Mouse (Mus musculus): Measurements from ENCODE around the gene Cyp4f18. TPM values are rescaled to one million over a fixed set of nuclear protein-coding genes. Genes with fewer than 3 reads are reported as not detected.
A peak's percentile ranks its signal among the peaks of the same experiment; 100 is the strongest.
"Not testable (repeated sequence)": the region's sequence is repeated elsewhere in the genome, so short reads cannot be mapped to it uniquely, and the experiment has no call there.

Cyp4f18 gene
- polyA plus RNA-seq, 1 experiment from 2014 or later: 0.88 TPM

- 81% methylated on average over 2 of the region's 2 CpGs for WGBS
- H3K9me3 ChIP-seq (ENCODE audit: control insufficient read depth, low read length); H3K27me3 ChIP-seq (replicated peaks; ENCODE audit: control insufficient read depth, insufficient read depth, low read length); ATAC-seq; H3K4me1 ChIP-seq (ENCODE audit: control insufficient read depth, insufficient read depth, low read depth, low read length); H3K9ac ChIP-seq (ENCODE audit: low read depth, low read length); H3K27ac ChIP-seq (ENCODE audit: low read depth, low read length); H3K4me3 ChIP-seq (ENCODE audit: low read length); H3K36me3 ChIP-seq (ENCODE audit: control insufficient read depth, insufficient read depth, low read length); H3K4me2 ChIP-seq (ENCODE audit: low read length): not testable (repeated sequence)
Measured at GRCm38 (mm10) chr8:72017339-72017738, 7.9 kb upstream of the Cyp4f18 start.

- H3K27ac ChIP-seq (ENCODE audit: low read depth, low read length); H3K4me1 ChIP-seq (ENCODE audit: control insufficient read depth, insufficient read depth, low read depth, low read length); H3K36me3 ChIP-seq (ENCODE audit: control insufficient read depth, insufficient read depth, low read length); H3K4me3 ChIP-seq (ENCODE audit: low read length); H3K9me3 ChIP-seq (ENCODE audit: control insufficient read depth, low read length); H3K27me3 ChIP-seq (replicated peaks; ENCODE audit: control insufficient read depth, insufficient read depth, low read length); ATAC-seq; H3K4me2 ChIP-seq (ENCODE audit: low read length); H3K9ac ChIP-seq (ENCODE audit: low read depth, low read length): not testable (repeated sequence)
- 60% methylated on average over 6 of the region's 6 CpGs for WGBS
Measured at GRCm38 (mm10) chr8:72013506-72014228, 4.2 kb upstream of the Cyp4f18 start.

GRCm38 (mm10) chr8:72008134-72008641 is 1.2 kb downstream of the Cyp4f18 start:
- Histone ChIP-seq H3K27ac (ENCODE audit: low read depth, low read length) (no peak overlapping the region), H3K27me3 (replicated peaks; ENCODE audit: control insufficient read depth, insufficient read depth, low read length) (no peaks in the 10 kb centered on the region), H3K4me1 (ENCODE audit: control insufficient read depth, insufficient read depth, low read depth, low read length) (no peaks in the 10 kb centered on the region), H3K9ac (ENCODE audit: low read depth, low read length) (no peak overlapping the region), H3K4me2 (ENCODE audit: low read length) (no peak overlapping the region), H3K4me3 (ENCODE audit: low read length) (no peak overlapping the region), H3K9me3 (ENCODE audit: control insufficient read depth, low read length) (no peaks in the 10 kb centered on the region), H3K36me3 (ENCODE audit: control insufficient read depth, insufficient read depth, low read length) (no peaks in the 10 kb centered on the region)
- ATAC-seq: no peak
- WGBS: 80% methylated on average over 3 of the region's 3 CpGs

GRCm38 (mm10) chr8:72006763-72007162 is 2.7 kb downstream of the Cyp4f18 start:
- H3K4me2 ChIP-seq (ENCODE audit: low read length): no peak overlapping the region
- H3K4me1 ChIP-seq (ENCODE audit: control insufficient read depth, insufficient read depth, low read depth, low read length): no peaks in the 10 kb centered on the region
- H3K36me3 ChIP-seq (ENCODE audit: control insufficient read depth, insufficient read depth, low read length): no peaks in the 10 kb centered on the region
- no peak overlapping the region for H3K9ac ChIP-seq (ENCODE audit: low read depth, low read length)
- H3K4me3 ChIP-seq (ENCODE audit: low read length): no peak overlapping the region
- H3K27ac ChIP-seq (ENCODE audit: low read depth, low read length): no peak overlapping the region
- no peaks in the 10 kb centered on the region for H3K27me3 ChIP-seq (replicated peaks; ENCODE audit: control insufficient read depth, insufficient read depth, low read length)
- H3K9me3 ChIP-seq (ENCODE audit: control insufficient read depth, low read length): no peaks in the 10 kb centered on the region
- no peak for ATAC-seq
- WGBS: 87% methylated on average over 1 of the region's 1 CpGs

- ATAC-seq: no peak
- no peak overlapping the region for H3K4me2 ChIP-seq (ENCODE audit: low read length)
- H3K4me1 ChIP-seq (ENCODE audit: control insufficient read depth, insufficient read depth, low read depth, low read length): no peaks in the 10 kb centered on the region
- H3K9ac ChIP-seq (ENCODE audit: low read depth, low read length): no peak overlapping the region
- H3K4me3 ChIP-seq (ENCODE audit: low read length): no peak overlapping the region
- H3K36me3 ChIP-seq (ENCODE audit: control insufficient read depth, insufficient read depth, low read length): no peaks in the 10 kb centered on the region
- whole genome bisulfite sequencing: 83% methylated on average over 3 of the region's 3 CpGs
- H3K27ac ChIP-seq (ENCODE audit: low read depth, low read length): no peak overlapping the region
- no peaks in the 10 kb centered on the region for H3K9me3 ChIP-seq (ENCODE audit: control insufficient read depth, low read length)
- no peaks in the 10 kb centered on the region for H3K27me3 ChIP-seq (replicated peaks; ENCODE audit: control insufficient read depth, insufficient read depth, low read length)
Measured at GRCm38 (mm10) chr8:72005912-72006311, 3.5 kb downstream of the Cyp4f18 start.

- Histone ChIP-seq H3K4me2 (ENCODE audit: low read length) (no peak overlapping the region), H3K4me3 (ENCODE audit: low read length) (no peak overlapping the region), H3K9me3 (ENCODE audit: control insufficient read depth, low read length) (no peaks in the 10 kb centered on the region), H3K9ac (ENCODE audit: low read depth, low read length) (no peak overlapping the region), H3K36me3 (ENCODE audit: control insufficient read depth, insufficient read depth, low read length) (no peaks in the 10 kb centered on the region), H3K4me1 (ENCODE audit: control insufficient read depth, insufficient read depth, low read depth, low read length) (no peaks in the 10 kb centered on the region), H3K27me3 (replicated peaks; ENCODE audit: control insufficient read depth, insufficient read depth, low read length) (no peaks in the 10 kb centered on the region), H3K27ac (ENCODE audit: low read depth, low read length) (no peak overlapping the region)
- ATAC-seq: no peak
Measured at GRCm38 (mm10) chr8:72002942-72003341, 6.5 kb downstream of the Cyp4f18 start.

DNA sequence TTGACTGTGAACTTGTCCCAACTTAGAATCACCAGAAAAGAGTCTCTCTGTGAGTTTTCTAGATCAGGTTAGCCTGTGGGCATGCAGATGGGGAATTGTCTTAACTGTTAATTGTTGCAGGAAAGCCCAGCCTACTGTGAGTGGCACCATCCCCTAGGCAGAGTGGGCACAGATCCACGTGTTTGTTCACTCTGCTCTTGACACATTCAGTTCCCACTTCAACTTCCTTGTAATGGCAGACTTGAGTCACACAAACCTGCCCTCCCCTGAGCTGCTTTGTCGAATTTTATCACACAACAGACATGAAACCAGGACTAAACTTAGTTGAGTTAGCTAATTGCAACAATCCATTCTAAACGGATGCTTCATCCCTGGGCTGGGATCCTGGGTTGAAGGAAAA is 9.2 kb downstream of the Cyp4f18 start:
- no peaks in the 10 kb centered on the region for H3K4me1 ChIP-seq (ENCODE audit: control insufficient read depth, insufficient read depth, low read depth, low read length)

DNA sequence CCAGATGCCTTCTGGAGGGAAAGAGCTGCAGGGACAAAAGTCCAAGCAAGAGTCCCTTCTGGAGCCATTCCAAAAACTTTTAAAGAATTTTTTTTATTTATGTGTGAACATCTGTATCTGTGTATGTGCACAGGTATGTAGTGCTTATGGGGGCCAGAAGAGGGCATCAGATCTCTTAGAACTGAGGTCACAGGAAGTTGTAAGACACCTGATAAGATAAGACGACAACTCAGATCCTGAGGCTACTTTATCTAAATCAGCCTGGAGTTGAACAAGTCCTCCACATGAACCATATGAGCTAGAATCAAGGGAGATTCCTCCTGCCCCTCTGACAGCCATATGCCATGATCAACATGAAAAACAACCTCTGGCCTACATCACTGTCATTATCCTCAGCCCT is 10.0 kb downstream of the Cyp4f18 start:
- Histone ChIP-seq H3K9ac (ENCODE audit: low read depth, low read length) (no peak overlapping the region), H3K4me3 (ENCODE audit: low read length) (no peak overlapping the region), H3K4me2 (ENCODE audit: low read length) (no peak overlapping the region), H3K4me1 (ENCODE audit: control insufficient read depth, insufficient read depth, low read depth, low read length) (no peaks in the 10 kb centered on the region), H3K36me3 (ENCODE audit: control insufficient read depth, insufficient read depth, low read length) (no peaks in the 10 kb centered on the region), H3K27me3 (replicated peaks; ENCODE audit: control insufficient read depth, insufficient read depth, low read length) (no peaks in the 10 kb centered on the region), H3K9me3 (ENCODE audit: control insufficient read depth, low read length) (no peaks in the 10 kb centered on the region), H3K27ac (ENCODE audit: low read depth, low read length) (no peak overlapping the region)
- 95% methylated on average over 1 of the region's 1 CpGs for WGBS
- no peak for ATAC-seq

More for the DNA sequence above, 9.2 kb downstream of the Cyp4f18 start:
- no peak overlapping the region for H3K4me3 ChIP-seq (ENCODE audit: low read length)
- H3K9me3 ChIP-seq (ENCODE audit: control insufficient read depth, low read length): no peaks in the 10 kb centered on the region
- no peak for ATAC-seq
- H3K27ac ChIP-seq (ENCODE audit: low read depth, low read length): no peak overlapping the region
- H3K27me3 ChIP-seq (replicated peaks; ENCODE audit: control insufficient read depth, insufficient read depth, low read length): no peaks in the 10 kb centered on the region
- no peak overlapping the region for H3K4me2 ChIP-seq (ENCODE audit: low read length)
- H3K9ac ChIP-seq (ENCODE audit: low read depth, low read length): no peak overlapping the region
- H3K36me3 ChIP-seq (ENCODE audit: control insufficient read depth, insufficient read depth, low read length): no peaks in the 10 kb centered on the region
- 69% methylated on average over 3 of the region's 3 CpGs for WGBS

- Histone ChIP-seq H3K9me3 (ENCODE audit: control insufficient read depth, low read length) (no peaks in the 10 kb centered on the region), H3K4me1 (ENCODE audit: control insufficient read depth, insufficient read depth, low read depth, low read length) (peaks cover 2% of the 10 kb centered on the region; the same call in 1 of the 2 replicates), H3K9ac (ENCODE audit: low read depth, low read length) (peak overlapping the region; percentile 70), H3K27me3 (replicated peaks; ENCODE audit: control insufficient read depth, insufficient read depth, low read length) (no peaks in the 10 kb centered on the region), H3K4me2 (ENCODE audit: low read length) (peak overlapping the region; percentile 72), H3K4me3 (ENCODE audit: low read length) (peak overlapping the region; percentile 46), H3K36me3 (ENCODE audit: control insufficient read depth, insufficient read depth, low read length) (no peaks in the 10 kb centered on the region), H3K27ac (ENCODE audit: low read depth, low read length) (peak overlapping the region; percentile 80)
- WGBS: 51% methylated on average over 13 of the region's 13 CpGs
- no peak; the same call in 1 of the 2 replicates for ATAC-seq
Measured at GRCm38 (mm10) chr8:71988867-71989599, 20.4 kb downstream of the Cyp4f18 start.
